Comparison of ENCODE assay signal across 28 mouse cellular contexts in genomic region chr10:20969415-20969814, GRCm38 (mm10). TPM values are rescaled to one million over a fixed set of nuclear protein-coding genes. Genes with fewer than 3 reads are reported as not detected.
DNase-seq lines count a peak whose midpoint lies in the region; ATAC-seq lines count a peak whose summit lies in the region.
"Had no signal": no experiment of that assay in that cellular context is flagged by ENCODE, and none has a peak within 500 bp of the region (broad histone marks: within the 10 kb centered on the region; RNA-seq: fewer than 3 reads in every experiment).

No protein-coding gene starts in this region.

- no peak overlapping the region for H3K27ac ChIP-seq in kidney, embryonic 15.5 days
- no peak overlapping the region for H3K27ac ChIP-seq in liver, embryonic 16.5 days (ENCODE audit: low read length)
- H3K27ac ChIP-seq: forebrain, embryonic 15.5 days; hindbrain, embryonic 10.5 days; intestine, embryonic 15.5 days; limb, embryonic 13.5 days; midbrain, embryonic 10.5 days; neural tube, embryonic 13.5 days; stomach, embryonic 15.5 days had no signal

- H3K9me3 ChIP-seq in kidney, embryonic 15.5 days (replicated peaks) = no peaks in the 10 kb centered on the region
- no peaks in the 10 kb centered on the region for H3K9me3 ChIP-seq in liver, embryonic 16.5 days (replicated peaks; ENCODE audit: control insufficient read depth, low read length)
- H3K9me3 ChIP-seq: intestine, embryonic 15.5 days; limb, embryonic 13.5 days; neural tube, embryonic 13.5 days; stomach, embryonic 15.5 days had no signal

- no peak overlapping the region for H3K4me2 ChIP-seq in kidney, embryonic 15.5 days
- peak overlapping the region; percentile 49 for H3K4me2 ChIP-seq in liver, embryonic 16.5 days (ENCODE audit: low read depth, low read length)
- H3K4me2 ChIP-seq: forebrain, embryonic 15.5 days; heart, embryonic 11.5 days; intestine, embryonic 15.5 days; limb, embryonic 13.5 days; lung, embryonic 14.5 days; neural tube, embryonic 13.5 days; stomach, embryonic 15.5 days had no signal

- WGBS in kidney, embryonic 15.5 days = 84% methylated on average over 5 of the region's 5 CpGs
- 29% methylated on average over 5 of the region's 5 CpGs for WGBS in liver, embryonic 16.5 days (ENCODE audit: insufficient replicate concordance)

- H3K36me3 ChIP-seq in kidney, embryonic 15.5 days = peaks cover 11% of the 10 kb centered on the region
- no peaks in the 10 kb centered on the region for H3K36me3 ChIP-seq in liver, embryonic 16.5 days (ENCODE audit: control insufficient read depth, insufficient read depth)
- H3K36me3 ChIP-seq: intestine, embryonic 15.5 days had no signal

- H3K27me3 ChIP-seq in kidney, embryonic 15.5 days = no peaks in the 10 kb centered on the region
- no peaks in the 10 kb centered on the region for H3K27me3 ChIP-seq in liver, embryonic 16.5 days (ENCODE audit: control insufficient read depth, insufficient read depth, low read depth, low read length)
- H3K27me3 ChIP-seq: forebrain, embryonic 15.5 days; intestine, embryonic 15.5 days; limb, embryonic 13.5 days; neural tube, embryonic 13.5 days; stomach, embryonic 15.5 days had no signal

- DNase-seq in kidney, adult 11 months = no peak
- DNase-seq in liver = peak; percentile 61
- no peak for DNase-seq in urinary bladder, postnatal 36 days (ENCODE audit: low spot score in 2 of 2)
- DNase-seq in frontal cortex, adult 2 months (ENCODE audit: extremely low spot score in 1 of 2, low spot score in 1 of 2) = no peak
- no peak for DNase-seq in lung, postnatal 4 days
- DNase-seq: cerebellum, adult 8-10 months; gastrocnemius, postnatal 14 days; heart, adult 11 months; layer of hippocampus, adult 9-11 months; lung, embryonic 14.5 days; right cerebral cortex, adult 18-20 months; right cerebral cortex, postnatal 4 days; thymus, adult 18-20 months; thymus, postnatal 36 days had no signal

- ATAC-seq in kidney, embryonic 15.5 days (replicated peaks; ENCODE audit: low FRiP score) = 0 out of 2 replicates have a peak, but pooled peaks have one; percentile 46
- ATAC-seq in liver, embryonic 16.5 days (ENCODE audit: low read depth) = peak; percentile 94
- ATAC-seq: activated CD4-positive, CD25-positive, alpha-beta regulatory T cell, adult 4 months; forebrain, embryonic 15.5 days; hindbrain, embryonic 16.5 days; intestine, embryonic 15.5 days; midbrain, embryonic 16.5 days had no signal

- no peak overlapping the region for H3K4me3 ChIP-seq in kidney, embryonic 15.5 days (replicated peaks)
- H3K4me3 ChIP-seq in liver, embryonic 16.5 days (ENCODE audit: low read depth, low read length) = no peak overlapping the region; the same call in 1 of the 2 replicates
- H3K4me3 ChIP-seq: forebrain, embryonic 15.5 days; hindbrain, embryonic 10.5 days; intestine, embryonic 15.5 days; limb, embryonic 13.5 days; midbrain, embryonic 10.5 days; myocyte; neural tube, embryonic 13.5 days; stomach, embryonic 15.5 days had no signal

- H3K4me1 ChIP-seq in kidney, embryonic 15.5 days = no peaks in the 10 kb centered on the region
- H3K4me1 ChIP-seq in liver, embryonic 16.5 days (ENCODE audit: control insufficient read depth, low read depth, low read length) = peaks cover 15% of the 10 kb centered on the region
- H3K4me1 ChIP-seq: forebrain, embryonic 15.5 days; hindbrain, embryonic 10.5 days; intestine, embryonic 15.5 days; limb, embryonic 13.5 days; midbrain, embryonic 10.5 days; neural tube, embryonic 13.5 days; stomach, embryonic 15.5 days had no signal

- no peak overlapping the region for H3K9ac ChIP-seq in kidney, embryonic 15.5 days
- peak overlapping the region; percentile 12; the same call in 1 of the 2 replicates for H3K9ac ChIP-seq in liver, embryonic 16.5 days (ENCODE audit: low read depth, low read length)
- H3K9ac ChIP-seq: forebrain, embryonic 15.5 days; intestine, embryonic 15.5 days; limb, embryonic 13.5 days; lung, embryonic 14.5 days; neural tube, embryonic 13.5 days; stomach, embryonic 15.5 days had no signal

RNA-seq across cellular contexts. Expression of gene Ahi1, which starts 17.1 kb away (rescaled TPM):
- 8.5 and 10.6 TPM in 2 replicates for polyA plus RNA-seq in kidney, embryonic 15.5 days (2015; fragmentation: Nextera tagmentation; extraction: Ambion mirVana)
- polyA plus RNA-seq in liver, embryonic 16.5 days (2015; fragmentation: Nextera tagmentation; extraction: Ambion mirVana) = 3.9 and 4.2 TPM in 2 replicates
- 275 and 304 TPM in 2 replicates for polyA plus RNA-seq in frontal cortex, adult 2 months (2012; rRNA removed)

Comparison
In these comparisons a context has a peak if more than half of its experiments do, and no peak if none do; other contexts are left out.
1. RNA of gene Ahi1, which starts 17.1 kb away (polyA plus RNA-seq): 275 to 304 TPM in frontal cortex, adult 2 months; 8.5 to 10.6 TPM in kidney, embryonic 15.5 days and 3.9 to 4.2 TPM in liver, embryonic 16.5 days; every median in the first group is over 10 times any median in the second.